Mouse (Mus musculus) hindbrain, embryonic 16.5 days (tissue): ENCODE measurements around the gene Snrnp200. TPM values are rescaled to one million over a fixed set of nuclear protein-coding genes. Genes with fewer than 3 reads are reported as not detected.
"Not testable (repeated sequence)": the region's sequence is repeated elsewhere in the genome, so short reads cannot be mapped to it uniquely, and the experiment has no call there.

Experiments
- ATAC-seq: fragments of 200-750 bp; cut with Nextera tagmentation; 2 replicates; pipeline ENCODE4 v1.8.0; 2017; ENCODE audit warnings: moderate TSS enrichment, moderate library complexity
- H3K27ac ChIP-seq: fragments of 300-500 bp; sonication (generic); 2 replicates; pipeline ENCODE4 v1.5.1; 2014; ENCODE audit warnings: low read depth, mild to moderate bottlenecking, control low read depth, low read length, moderate library complexity
- H3K27me3 ChIP-seq: fragments of 300-500 bp; sonication (generic); replicated peaks from 2 replicates; pipeline ENCODE4 v1.6.1; 2014; ENCODE audit warnings: low read length; ENCODE audit not compliant: control insufficient read depth, insufficient read depth
- H3K36me3 ChIP-seq: fragments of 300-500 bp; sonication (generic); 2 replicates; pipeline ENCODE4 v1.6.1; 2014; ENCODE audit warnings: mild to moderate bottlenecking, low read length, moderate library complexity, mixed read lengths; ENCODE audit not compliant: control insufficient read depth, insufficient read depth
- H3K4me1 ChIP-seq: fragments of 300-500 bp; sonication (generic); 2 replicates; pipeline ENCODE4 v1.6.1; 2014; ENCODE audit warnings: low read depth, low read length; ENCODE audit not compliant: control insufficient read depth, insufficient read depth
- H3K4me2 ChIP-seq: fragments of 300-500 bp; sonication (generic); 2 replicates; pipeline ENCODE4 v1.6.1; 2014; ENCODE audit warnings: mild to moderate bottlenecking, low read length, control low read depth, moderate library complexity
- H3K4me3 ChIP-seq: fragments of 300-500 bp; sonication (generic); 2 replicates; pipeline ENCODE4 v1.5.1; 2014; ENCODE audit warnings: mild to moderate bottlenecking, low read length, control low read depth, moderate library complexity
- H3K9ac ChIP-seq: fragments of 300-500 bp; sonication (generic); 2 replicates; pipeline ENCODE4 v1.6.1; 2014; ENCODE audit warnings: low read depth, mild to moderate bottlenecking, control low read depth, low read length, moderate library complexity
- H3K9me3 ChIP-seq: fragments of 300-500 bp; sonication (generic); 2 replicates; pipeline ENCODE4 v1.6.1; 2014; ENCODE audit warnings: mild to moderate bottlenecking, low read length, moderate library complexity; ENCODE audit not compliant: control insufficient read depth
- WGBS: fragments of 180-500 bp; shearing (Covaris S2); extraction: QIAGEN DNeasy Blood & Tissue Kit; methylation state at CpG from one replicate; pipeline ENCODE4 v1.1.7; 2014; 5-methylcytosine and 5-hydroxymethylcytosine counted together
- polyA plus RNA-seq: library from polyadenylated mRNA; unstranded; fragments of >200 nt; fragmentation: Nextera tagmentation; extraction: Ambion mirVana; gene quantifications from 2 replicates; pipeline ENCODE4 v1.2.1, GENCODE M21; 2015

Gene Snrnp200
- polyA plus RNA-seq, 1 experiment from 2014 or later, result 40.1 TPM

GRCm38 (mm10) chr2:127270300-127271041 lies 62.3 kb downstream of the Snrnp200 start:
- Histone ChIP-seq H3K27ac (peak overlapping the region; percentile 95), H3K4me1 (peaks cover 13% of the 10 kb centered on the region), H3K27me3 (no peaks in the 10 kb centered on the region), H3K4me3 (peak overlapping the region; percentile 97), H3K4me2 (peak overlapping the region; percentile 86), H3K9me3 (no peaks in the 10 kb centered on the region), H3K36me3 (no peaks in the 10 kb centered on the region), H3K9ac (peak overlapping the region; percentile 92)
- peak; percentile 95 for ATAC-seq
- WGBS, result under 1% methylated on average over 64 of the region's 75 CpGs

- H3K36me3 ChIP-seq, result no peaks in the 10 kb centered on the region
- WGBS, result 7% methylated on average over 8 of the region's 8 CpGs
These were observed 62.9 kb downstream of the Snrnp200 start for GRCm38 (mm10) chr2:127271042-127271515.

GRCm38 (mm10) chr2:127272049-127272448 lies 63.9 kb downstream of the Snrnp200 start:
- peak overlapping the region; percentile 86; the same call in 1 of the 2 replicates for H3K4me2 ChIP-seq
- H3K4me3 ChIP-seq, H3K27me3 ChIP-seq, H3K9ac ChIP-seq, H3K27ac ChIP-seq, H3K9me3 ChIP-seq, H3K36me3 ChIP-seq, ATAC-seq: not testable (repeated sequence)
- WGBS, result 90% methylated on average over 4 of the region's 4 CpGs
- H3K4me1 ChIP-seq, result peaks cover 14% of the 10 kb centered on the region

More at GRCm38 (mm10) chr2:127271042-127271515, 62.9 kb downstream of the Snrnp200 start:
- H3K4me3 ChIP-seq, result peak overlapping the region; percentile 97
- ATAC-seq, result no peak
- peak overlapping the region; percentile 86 for H3K4me2 ChIP-seq
- peak overlapping the region; percentile 95 for H3K27ac ChIP-seq
- peak overlapping the region; percentile 92 for H3K9ac ChIP-seq
- H3K27me3 ChIP-seq, result no peaks in the 10 kb centered on the region
- H3K4me1 ChIP-seq, result peaks cover 14% of the 10 kb centered on the region
- H3K9me3 ChIP-seq, result no peaks in the 10 kb centered on the region

- Histone ChIP-seq H3K4me1 (peaks cover 14% of the 10 kb centered on the region), H3K36me3 (no peaks in the 10 kb centered on the region), H3K9ac (no peak overlapping the region), H3K27me3 (no peaks in the 10 kb centered on the region), H3K27ac (no peak overlapping the region), H3K4me3 (no peak overlapping the region), H3K4me2 (no peak overlapping the region), H3K9me3 (no peaks in the 10 kb centered on the region)
- WGBS, result 94% methylated on average over 3 of the region's 3 CpGs
- no peak for ATAC-seq
These were observed 64.6 kb downstream of the Snrnp200 start for GRCm38 (mm10) chr2:127272806-127273205.

- no peak overlapping the region for H3K27ac ChIP-seq
- ATAC-seq, result no peak
- 85% methylated on average over 2 of the region's 2 CpGs for WGBS
- H3K4me2 ChIP-seq, result no peak overlapping the region
- H3K27me3 ChIP-seq, result no peaks in the 10 kb centered on the region
- peak overlapping the region; percentile 45; the same call in 1 of the 2 replicates for H3K9ac ChIP-seq
- H3K9me3 ChIP-seq, result no peaks in the 10 kb centered on the region
- H3K4me1 ChIP-seq, result peaks cover 14% of the 10 kb centered on the region
- no peaks in the 10 kb centered on the region for H3K36me3 ChIP-seq
- H3K4me3 ChIP-seq, result no peak overlapping the region
These were observed 66.4 kb downstream of the Snrnp200 start for GRCm38 (mm10) chr2:127274590-127274989.

- peaks cover 14% of the 10 kb centered on the region for H3K4me1 ChIP-seq
- H3K27me3 ChIP-seq, result no peaks in the 10 kb centered on the region
- no peak overlapping the region for H3K4me2 ChIP-seq
- H3K9ac ChIP-seq, result no peak overlapping the region
- H3K4me3 ChIP-seq, result no peak overlapping the region
- no peaks in the 10 kb centered on the region for H3K9me3 ChIP-seq
- WGBS, result 84% methylated on average over 5 of the region's 5 CpGs
- ATAC-seq, result no peak
- H3K27ac ChIP-seq, result no peak overlapping the region
- H3K36me3 ChIP-seq, result no peaks in the 10 kb centered on the region
These were observed 67.5 kb downstream of the Snrnp200 start for GRCm38 (mm10) chr2:127275551-127276320.

GRCm38 (mm10) chr2:127278162-127278561 lies 70.0 kb downstream of the Snrnp200 start:
- Histone ChIP-seq H3K27ac (no peak overlapping the region), H3K9ac (no peak overlapping the region), H3K4me1 (peaks cover 5% of the 10 kb centered on the region; the same call in 1 of the 2 replicates), H3K9me3 (no peaks in the 10 kb centered on the region), H3K4me2 (no peak overlapping the region), H3K36me3 (no peaks in the 10 kb centered on the region), H3K27me3 (no peaks in the 10 kb centered on the region), H3K4me3 (no peak overlapping the region)
- ATAC-seq, result no peak
